Mouse (Mus musculus): Measurements from ENCODE around the gene Olfr229.
"Not testable (repeated sequence)": the region's sequence is repeated elsewhere in the genome, so short reads cannot be mapped to it uniquely, and the experiment has no call there.

Olfr229 gene

DNA sequence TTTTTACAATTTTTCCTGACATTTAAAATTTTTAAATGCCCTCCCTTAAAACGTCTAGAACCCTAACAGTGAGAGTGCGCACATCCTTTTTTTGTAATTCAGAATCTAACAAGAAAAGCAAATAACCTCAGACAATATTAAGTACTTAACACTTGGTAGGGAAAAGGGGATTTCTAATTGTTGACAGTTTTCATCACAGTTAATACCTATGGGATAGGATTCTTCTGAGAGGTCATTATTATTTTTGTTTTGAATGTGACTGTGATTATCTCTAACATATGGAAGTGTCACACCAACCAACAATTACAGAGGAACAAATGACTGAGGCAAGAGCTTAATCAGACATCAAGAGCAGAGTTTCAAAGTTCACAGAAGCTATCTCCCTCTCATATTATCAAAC lies at the start of gene Olfr229:
TSS of gene Olfr229 (plus strand) at position 301 of the 400 bp plus-strand sequence.
- no peak for DNase-seq

DNA sequence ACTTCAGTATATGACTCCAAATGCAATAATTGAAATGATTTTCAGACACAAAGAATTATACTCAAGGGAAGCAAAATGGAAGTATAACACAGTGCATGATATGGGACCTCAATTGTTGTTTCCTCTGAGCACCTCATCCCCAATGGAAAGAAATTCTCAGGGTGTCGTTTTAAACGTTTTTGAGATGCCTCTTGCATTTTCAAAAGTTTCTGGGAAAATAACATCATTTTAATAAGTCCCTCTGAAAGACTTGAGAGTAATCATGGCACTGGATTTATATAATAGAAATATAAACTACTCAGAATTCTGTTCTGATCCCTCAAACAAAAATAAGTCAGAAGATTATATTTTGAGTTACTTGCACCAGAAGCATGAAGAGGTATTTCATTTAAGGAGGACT lies 41.0 kb upstream of the Olfr229 start, which contains the start of gene Olfr972:
TSS of gene Olfr972 (plus strand) at position 301 of the 400 bp plus-strand sequence.
- DNase-seq, result no peak

DNA sequence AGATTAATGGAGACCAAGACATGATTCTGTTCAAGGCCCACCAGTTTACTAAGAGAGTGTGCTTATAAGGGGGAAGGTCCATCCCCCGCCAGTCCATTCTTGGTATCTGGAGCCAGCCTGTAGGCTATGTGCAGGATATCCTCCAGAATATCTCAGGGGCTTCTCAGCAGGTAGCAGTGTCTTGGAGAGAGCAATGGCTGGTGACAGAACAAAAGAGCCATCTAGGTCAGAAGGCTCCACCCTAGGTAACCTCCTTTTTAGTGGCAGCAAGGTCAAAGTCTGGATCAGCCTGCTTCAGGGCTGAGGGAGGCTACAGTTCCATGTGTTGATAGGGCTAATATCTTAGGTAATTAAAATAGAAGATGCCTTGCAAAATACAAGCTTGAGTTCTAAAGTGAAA lies 35.1 kb upstream of the Olfr229 start:
- not testable (repeated sequence) for DNase-seq

DNA sequence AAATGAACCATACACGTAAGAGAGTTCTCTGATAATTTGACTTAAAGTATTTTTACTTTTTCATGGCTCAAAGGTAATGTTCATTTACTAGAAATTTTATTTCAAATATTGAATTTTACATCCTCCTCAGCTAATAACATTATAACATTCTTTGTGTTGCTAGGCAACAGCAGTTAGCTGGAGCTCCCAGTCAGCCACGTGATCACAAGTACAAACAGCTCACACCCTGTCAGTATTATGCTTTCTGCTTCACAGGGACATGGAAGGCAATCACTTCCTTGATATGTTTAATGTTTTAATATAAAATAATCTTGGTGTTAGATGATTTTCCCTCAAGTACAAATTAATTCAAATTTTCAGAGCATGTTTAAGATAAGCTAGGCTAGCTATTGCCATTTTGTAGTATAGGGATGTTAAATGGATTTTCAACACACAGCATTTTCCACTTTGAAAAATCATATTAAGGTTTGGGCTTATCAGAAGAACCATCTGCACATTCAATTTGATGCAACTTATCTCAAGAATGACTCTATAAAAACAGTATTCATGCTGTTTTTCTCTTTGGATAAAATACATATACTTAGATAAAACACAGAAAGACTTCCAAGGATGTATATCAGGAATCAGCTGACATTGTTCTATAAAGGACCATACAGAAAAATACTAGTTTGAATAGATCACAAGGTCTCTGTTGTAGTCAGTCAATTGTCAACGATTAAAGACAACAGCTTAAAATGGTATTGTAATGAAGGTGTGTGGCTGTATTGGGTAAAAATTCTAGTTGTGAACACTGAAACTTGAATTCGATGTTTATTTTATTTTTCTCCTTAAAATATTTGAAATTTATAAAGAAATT lies 29.4 kb upstream of the Olfr229 start:
- DNase-seq, result not testable (repeated sequence)

DNA sequence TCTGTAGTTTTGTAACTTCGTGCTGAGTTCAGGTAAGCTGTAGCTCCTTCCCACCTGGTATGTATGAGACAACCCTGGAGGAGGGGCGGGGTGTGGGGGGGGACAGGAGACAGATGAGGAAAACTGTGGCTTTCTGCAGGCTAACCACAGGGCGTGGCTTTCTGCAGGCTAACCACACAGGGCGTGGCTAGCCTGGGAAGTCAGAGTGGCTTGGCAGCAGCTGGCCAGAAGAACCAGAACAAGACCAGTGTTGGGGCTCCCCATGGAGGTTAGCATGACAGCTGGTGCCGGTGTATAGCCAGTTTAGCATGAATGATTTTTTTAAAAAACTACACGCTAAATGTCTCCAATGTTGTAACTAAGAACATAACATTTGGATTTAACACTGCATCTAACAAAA lies 2.0 kb upstream of the Olfr229 start:
- no peak for DNase-seq

DNA sequence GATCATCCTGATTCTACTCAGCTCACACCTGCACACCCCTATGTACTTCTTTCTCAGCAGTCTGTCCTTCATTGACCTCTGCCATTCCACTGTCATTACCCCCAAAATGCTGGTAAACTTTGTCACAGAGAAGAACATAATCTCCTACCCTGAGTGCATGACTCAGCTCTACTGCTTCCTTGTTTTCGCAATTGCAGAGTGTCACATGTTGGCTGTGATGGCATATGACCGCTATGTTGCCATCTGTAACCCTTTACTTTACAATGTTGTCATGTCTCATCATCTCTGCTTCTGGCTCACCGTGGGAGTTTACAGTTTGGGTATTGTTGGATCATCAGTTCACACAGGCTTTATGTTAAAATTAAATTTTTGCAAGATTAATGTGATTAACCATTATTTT lies 2.8 kb downstream of the Olfr229 start:
- no peak for DNase-seq

DNA sequence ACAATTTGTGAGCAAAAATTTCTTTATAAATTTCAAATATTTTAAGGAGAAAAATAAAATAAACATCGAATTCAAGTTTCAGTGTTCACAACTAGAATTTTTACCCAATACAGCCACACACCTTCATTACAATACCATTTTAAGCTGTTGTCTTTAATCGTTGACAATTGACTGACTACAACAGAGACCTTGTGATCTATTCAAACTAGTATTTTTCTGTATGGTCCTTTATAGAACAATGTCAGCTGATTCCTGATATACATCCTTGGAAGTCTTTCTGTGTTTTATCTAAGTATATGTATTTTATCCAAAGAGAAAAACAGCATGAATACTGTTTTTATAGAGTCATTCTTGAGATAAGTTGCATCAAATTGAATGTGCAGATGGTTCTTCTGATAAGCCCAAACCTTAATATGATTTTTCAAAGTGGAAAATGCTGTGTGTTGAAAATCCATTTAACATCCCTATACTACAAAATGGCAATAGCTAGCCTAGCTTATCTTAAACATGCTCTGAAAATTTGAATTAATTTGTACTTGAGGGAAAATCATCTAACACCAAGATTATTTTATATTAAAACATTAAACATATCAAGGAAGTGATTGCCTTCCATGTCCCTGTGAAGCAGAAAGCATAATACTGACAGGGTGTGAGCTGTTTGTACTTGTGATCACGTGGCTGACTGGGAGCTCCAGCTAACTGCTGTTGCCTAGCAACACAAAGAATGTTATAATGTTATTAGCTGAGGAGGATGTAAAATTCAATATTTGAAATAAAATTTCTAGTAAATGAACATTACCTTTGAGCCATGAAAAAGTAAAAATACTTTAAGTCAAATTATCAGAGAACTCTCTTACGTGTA lies 21.1 kb downstream of the Olfr229 start:
- not testable (repeated sequence) for DNase-seq

DNA sequence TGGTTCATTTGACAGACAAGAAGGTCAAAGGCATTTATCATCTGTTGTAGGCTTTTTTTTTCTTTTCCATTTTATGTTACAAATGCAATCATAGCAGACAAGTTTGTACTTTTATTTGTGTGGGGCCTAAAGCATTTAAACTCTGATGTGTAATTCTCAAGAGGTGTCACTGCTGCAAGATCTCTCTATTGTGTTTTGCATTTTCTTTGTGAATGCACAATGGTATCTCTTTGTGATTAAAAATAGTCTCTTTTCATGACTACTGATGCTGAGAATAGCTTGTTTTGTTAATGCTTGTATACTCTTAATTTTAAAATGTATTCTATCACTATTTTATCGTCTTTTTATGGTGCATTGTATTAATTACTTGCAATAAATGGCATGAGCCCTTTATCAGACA lies 21.7 kb downstream of the Olfr229 start:
- not testable (repeated sequence) for DNase-seq

DNA sequence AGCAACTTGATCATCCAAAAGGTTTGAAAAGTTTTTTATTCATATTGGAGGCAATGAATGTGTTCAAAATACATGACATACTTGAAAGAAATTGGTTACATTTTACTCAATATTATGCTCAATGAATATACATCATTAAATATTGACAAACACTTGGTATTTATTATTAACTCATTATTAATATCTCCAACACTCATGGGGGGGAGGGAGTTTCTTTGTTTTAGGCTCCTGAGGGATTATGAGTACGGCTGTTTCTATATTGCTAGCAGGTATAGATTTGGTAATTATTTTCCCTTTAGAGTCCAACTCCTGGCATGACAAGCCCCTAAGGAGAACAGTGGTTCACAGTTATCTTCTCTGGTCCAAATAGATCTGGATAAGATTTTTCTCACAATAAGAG lies 30.1 kb downstream of the Olfr229 start, which contains the start of gene Olfr974:
TSS of gene Olfr974 (plus strand) at position 301 of the 400 bp plus-strand sequence.
- no peak for DNase-seq

DNA sequence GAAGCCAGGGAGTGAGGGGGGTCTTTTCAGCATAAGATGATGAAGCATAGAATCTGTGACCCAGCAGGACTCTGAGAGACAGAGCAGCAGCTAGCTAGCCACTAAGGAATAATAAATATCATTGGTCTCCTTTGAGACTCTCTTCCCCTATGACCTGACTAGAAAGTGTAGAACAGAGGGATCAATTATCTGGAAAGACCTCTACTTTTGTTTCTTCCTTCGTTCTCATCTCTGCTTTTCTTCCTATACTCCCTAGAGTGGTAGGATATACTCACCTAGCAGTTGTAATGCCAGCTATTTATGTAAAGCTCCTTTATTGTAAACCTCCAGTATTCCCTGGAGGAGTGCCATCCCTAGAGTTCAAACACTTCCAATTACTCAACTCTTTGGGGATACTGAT lies 44.8 kb downstream of the Olfr229 start, which contains the start of gene Olfr975:
TSS of gene Olfr975 (minus strand) at position 101 of the 400 bp plus-strand sequence.
- DNase-seq, result no peak

DNA sequence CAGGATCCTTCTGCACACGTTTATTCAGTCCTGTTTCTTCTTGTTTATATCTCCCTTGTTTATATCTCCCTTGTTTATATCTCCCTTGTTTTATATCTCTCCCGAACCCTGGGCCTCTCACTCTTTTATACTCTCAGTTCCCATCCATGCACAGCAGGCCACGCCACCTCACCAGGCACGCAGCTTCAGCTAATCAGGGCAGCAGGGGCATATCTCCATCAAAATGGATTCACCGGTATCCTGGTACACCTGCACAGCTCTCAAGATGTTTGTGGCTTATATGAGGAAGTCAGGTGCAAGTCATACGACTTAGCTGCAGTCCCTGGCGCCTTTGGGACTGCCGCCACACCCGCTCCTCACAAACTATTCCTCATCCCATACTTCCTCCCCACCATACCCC lies 53.9 kb downstream of the Olfr229 start, which contains the start of gene Olfr976:
TSS of gene Olfr976 (minus strand) at position 101 of the 400 bp plus-strand sequence.
- not testable (repeated sequence) for DNase-seq

Data from embryo, embryonic 11 days (tissue).